Mouse (Mus musculus) naive thymus-derived CD4-positive, alpha-beta T cell, adult 5 months (primary cell): ENCODE results near the gene Ugt1a6b. TPM values are rescaled to one million over a fixed set of nuclear protein-coding genes. Genes with fewer than 3 reads are reported as not detected.

Experiments
- polyA plus RNA-seq: library from polyadenylated mRNA; unstranded; fragments of 100-300 nt; shearing (Covaris generic); gene quantifications from one replicate; pipeline ENCODE4 v1.2.1, GENCODE M21; 2017

Ugt1a6b gene
- polyA plus RNA-seq, result not detected

DNA sequence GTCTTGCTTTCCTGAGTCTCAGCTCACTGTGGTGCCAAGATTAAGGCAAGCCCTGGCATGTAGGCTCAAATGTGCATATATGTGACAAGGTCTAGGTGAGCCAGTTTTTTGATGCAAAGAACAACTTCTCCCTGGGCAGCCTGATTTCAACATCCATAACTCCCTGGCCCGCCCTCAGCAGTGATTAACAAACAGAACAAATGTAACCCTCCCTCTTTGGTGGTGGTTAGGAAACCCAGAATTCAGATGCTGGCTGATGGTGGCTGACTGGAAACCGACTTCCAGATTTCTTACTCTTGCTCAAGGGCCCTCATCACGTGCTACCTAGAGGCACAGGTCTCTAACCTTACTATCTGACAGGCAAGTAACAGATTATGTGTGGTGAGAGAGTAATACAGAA is at the start of gene Ugt1a6b:
Gene Ugt1a6b (plus strand): TSS at position 234 of the 400 bp plus-strand sequence.

DNA sequence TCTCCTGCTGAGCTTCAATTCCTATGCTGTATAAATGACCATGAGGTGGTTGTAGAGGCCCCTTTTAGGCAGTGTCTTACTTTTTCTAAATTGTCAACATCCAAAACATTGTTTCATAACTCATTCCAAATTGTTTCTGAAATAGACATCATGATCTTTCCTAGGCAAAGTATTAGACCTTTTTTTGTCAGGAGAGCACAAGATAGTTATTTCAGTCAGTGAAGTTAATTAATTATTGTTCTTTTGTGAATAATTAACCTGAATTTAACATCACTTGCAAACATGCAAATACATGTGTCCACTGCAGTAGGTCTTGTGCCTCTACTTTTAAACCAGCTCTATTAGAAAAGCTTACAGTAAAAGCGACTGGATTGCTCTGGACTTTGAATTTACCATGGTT is 48.0 kb upstream of the Ugt1a6b start, which contains the start of gene Ugt1a10:
Gene Ugt1a10 (plus strand): TSS at position 301 of the 400 bp plus-strand sequence.

DNA sequence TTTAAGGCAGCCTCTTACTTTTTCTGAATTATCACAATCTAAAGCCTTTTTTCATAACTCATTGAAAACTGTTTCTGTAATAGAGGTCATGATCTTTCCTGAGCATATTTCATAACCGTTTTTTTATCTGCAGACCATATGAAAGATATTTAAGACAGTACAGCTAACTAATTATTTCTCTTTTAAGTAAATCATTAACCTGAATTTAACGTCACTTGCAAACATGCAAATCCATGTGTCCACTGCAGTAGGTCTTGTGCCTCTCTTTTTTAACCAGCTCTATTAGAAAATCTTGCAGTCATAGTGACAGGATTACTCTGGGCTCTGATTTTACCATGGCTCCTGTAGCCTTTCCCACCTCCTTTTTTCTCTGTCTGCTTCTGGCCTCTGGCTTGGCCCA is 32.6 kb upstream of the Ugt1a6b start, which contains the start of gene Ugt1a9:
Gene Ugt1a9 (plus strand): TSS at position 306 of the 400 bp plus-strand sequence.

DNA sequence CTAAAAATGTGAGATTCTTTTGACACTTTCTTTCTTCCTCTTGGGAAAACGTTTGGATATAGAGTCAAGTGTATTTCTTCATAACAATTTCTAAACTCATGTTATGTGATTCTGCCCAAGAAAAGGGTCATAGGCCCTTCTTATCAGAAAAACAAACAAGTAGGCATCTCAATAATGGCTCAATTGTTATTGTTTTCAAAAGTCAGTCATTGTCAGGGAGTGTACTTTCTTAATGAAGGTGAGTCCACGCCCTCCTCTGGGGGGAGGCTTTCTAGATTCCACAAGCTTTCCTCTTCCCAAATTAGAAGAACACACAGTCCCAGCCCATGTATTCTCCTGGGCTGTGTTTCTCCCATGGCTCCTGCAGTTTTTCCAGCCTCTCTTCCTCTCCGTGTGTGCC is 15.5 kb upstream of the Ugt1a6b start, which contains the start of gene Ugt1a8:
Gene Ugt1a8 (plus strand): TSS at position 301 of the 400 bp plus-strand sequence.

DNA sequence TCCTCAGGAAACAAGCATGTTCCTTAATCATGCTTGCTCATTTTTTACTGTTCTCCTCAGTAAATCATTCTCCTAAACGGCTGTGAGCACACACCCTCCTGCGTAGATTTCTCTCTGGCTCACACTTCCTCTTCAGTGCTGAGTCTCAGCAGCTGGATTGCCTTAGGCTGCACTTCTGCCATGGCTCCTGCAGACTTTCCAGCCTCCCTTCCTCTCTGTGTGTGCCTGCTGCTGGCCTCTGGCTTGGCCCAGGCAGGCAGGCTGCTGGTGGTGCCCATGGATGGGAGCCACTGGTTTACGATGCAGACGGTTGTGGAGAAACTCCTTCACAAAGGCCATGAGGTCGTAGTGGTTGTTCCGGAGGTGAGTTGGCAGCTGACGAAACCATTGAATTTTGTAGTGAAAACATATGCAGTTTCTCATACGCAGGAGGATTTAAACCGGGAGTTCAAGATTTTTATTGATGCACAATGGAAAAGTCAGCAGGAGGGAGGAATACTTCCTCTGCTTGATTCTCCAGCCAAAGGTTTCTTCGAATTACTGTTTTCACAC is 8.0 kb upstream of the Ugt1a6b start, which contains the start of gene Ugt1a7c:
Gene Ugt1a7c (plus strand): TSS at position 122 of the 552 bp plus-strand sequence.

DNA sequence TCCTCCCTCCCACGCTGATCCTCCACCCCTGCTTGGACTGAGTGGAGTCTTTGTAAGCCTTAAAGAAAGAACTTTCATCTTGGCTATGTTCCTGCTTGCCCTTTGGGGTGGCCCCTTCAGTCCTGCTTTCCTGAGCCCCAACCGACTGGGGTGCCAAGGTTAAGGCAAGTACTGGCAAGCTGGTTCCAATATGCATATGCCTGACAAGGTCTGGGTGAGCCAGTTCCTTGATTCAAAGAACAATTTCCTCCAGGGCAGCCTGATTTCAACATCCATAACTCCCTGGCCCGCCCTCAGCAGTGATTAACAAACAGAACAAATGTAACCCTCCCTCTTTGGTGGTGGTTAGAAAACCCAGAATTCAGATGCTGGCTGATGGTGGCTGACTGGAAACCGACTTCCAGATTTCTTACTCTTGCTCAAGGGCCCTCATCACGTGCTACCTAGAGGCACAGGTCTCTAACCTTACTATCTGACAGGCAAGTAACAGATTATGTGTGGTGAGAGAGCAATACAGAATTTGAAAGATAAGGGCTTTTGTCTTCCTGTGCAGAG is 31.5 kb downstream of the Ugt1a6b start, which contains the start of gene Ugt1a6a:
Gene Ugt1a6a (plus strand): TSS at position 353 of the 555 bp plus-strand sequence.

DNA sequence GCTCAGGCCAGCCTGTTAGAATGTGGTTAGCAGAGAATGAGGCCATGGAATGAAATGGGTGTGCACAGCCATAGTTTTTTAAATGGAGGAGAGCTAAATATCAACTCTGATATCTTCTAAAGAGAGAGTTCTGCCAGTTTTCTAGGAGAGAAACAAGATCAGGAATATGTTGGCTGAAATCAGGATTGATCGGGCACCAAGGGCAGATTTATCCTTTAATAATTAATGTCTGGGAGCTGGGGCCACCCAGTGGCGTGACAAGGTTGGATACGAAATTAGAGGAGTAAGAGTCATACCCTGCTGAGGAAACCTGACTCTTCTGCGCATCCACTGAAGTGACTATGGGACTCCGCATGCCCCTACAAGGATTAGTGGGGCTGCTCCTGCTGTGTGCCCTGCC is 62.7 kb downstream of the Ugt1a6b start, which contains the start of gene Ugt1a5:
Gene Ugt1a5 (plus strand): TSS at position 302 of the 400 bp plus-strand sequence.

DNA sequence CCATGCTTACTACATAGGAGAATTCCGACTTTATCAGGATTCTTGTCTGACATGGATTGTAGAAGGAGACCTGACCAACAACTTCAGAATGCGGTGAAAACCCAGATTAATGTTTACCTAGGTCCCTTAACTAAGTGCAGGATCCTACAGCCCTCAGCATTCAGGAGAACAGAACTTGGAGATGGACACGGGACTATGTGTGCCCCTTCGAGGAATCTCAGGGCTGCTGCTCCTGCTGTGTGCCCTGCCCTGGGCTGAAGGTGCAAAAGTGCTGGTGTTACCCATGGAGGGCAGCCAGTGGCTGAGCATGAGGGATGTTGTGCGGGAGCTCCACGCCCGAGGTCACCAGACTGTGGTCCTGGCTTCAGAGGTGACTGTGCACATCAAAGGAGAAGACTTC is 97.4 kb downstream of the Ugt1a6b start, which contains the start of gene Ugt1a2:
Gene Ugt1a2 (plus strand): TSS at position 146 of the 400 bp plus-strand sequence.

DNA sequence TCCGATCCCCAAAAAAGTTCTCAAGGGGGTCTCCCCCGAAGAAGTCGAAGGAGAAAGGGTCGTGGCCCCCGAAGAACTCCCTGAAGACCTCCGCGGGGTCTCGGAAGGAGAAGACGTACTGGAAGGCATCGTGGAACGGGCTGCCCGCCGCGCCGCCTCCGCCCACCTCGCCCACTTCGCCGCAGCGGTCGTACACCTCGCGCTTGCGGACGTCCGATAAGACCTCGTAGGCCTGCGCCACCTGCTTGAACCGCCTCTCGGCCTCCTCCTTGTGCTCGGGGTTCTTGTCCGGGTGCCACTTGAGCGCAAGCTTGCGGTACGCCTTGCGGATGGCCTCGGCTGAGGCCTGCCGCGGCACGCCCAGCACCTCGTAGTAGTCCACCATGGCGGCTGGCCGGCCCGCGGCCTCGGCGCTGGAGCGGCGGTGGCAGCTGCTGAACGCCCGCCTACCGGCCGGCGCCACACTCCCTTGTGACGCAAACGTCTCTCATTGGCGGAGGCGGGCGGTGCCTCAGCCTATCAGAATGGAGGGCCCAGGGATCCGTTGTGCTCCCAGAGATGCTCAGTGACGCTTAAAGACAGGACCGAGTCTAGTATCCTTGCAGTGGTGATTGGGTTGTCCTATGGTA is 102.4 kb downstream of the Ugt1a6b start, which contains the start of gene Dnajb3:
Gene Dnajb3 (minus strand): TSS at position 489 of the 629 bp plus-strand sequence.

DNA sequence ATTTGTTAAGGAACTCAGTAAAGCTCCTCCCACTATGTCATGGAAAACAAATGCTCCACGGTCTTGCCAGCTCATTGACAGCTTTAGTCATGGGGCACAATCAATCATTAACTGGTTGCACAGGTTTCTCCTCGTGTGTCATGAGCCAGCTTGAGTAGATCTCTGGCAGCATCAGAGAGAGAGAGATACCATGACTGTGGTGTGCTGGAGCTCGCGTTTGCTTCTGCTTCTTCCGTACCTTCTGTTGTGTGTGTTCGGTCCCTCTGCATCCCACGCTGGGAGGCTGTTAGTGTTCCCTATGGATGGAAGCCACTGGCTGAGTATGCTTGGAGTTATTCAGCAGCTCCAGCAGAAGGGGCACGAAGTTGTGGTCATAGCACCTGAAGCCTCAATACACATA is 108.8 kb downstream of the Ugt1a6b start, which contains the start of gene Ugt1a1:
Gene Ugt1a1 (plus strand): TSS at position 148 of the 400 bp plus-strand sequence.

DNA sequence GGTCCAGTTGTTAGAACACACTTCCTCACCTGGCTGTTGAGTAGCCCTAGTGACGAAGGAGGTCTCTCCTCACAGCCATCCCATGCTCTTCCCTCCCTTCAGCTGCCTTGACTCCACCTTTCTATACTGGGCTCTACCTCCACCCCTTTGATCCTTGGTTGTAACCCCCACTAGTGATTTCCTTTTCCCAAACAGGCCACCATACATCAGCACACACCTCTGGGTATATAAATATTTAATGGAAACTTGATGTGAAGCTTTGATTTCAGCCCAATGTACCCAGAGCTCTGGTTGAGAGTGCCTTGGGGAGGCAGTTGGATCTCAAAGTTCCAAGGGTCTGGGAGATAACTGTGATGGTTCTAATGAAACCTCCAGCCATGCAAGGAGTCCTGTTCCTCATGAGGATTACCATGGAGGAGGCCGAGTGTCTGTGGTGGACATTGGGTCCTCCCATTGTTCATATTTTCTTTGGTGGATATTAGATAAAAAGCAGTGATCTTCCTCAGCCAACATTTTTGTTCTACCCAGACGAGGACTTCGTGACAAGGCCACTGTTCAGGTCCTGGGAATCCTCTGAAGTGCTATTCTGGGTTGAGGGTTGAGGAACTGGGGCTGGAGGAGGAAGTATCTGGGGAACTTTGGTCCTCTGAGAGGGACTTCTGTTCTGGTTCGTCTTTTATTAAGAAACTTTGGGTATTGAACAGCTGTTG is 123.8 kb downstream of the Ugt1a6b start, which contains the start of gene Mroh2a:
Gene Mroh2a (plus strand): TSS at position 317 of the 710 bp plus-strand sequence.

Other genes with a start within 250 kb of the Ugt1a6b start
- 220 TPM for gene Dgkd, start 250.0 kb upstream of the Ugt1a6b start, polyA plus RNA-seq
- gene Usp40, start 94.7 kb upstream of the Ugt1a6b start, polyA plus RNA-seq, result 15.1 TPM
- not detected for gene Ugt1a10, start 47.9 kb upstream of the Ugt1a6b start, polyA plus RNA-seq
- gene Ugt1a9, start 32.5 kb upstream of the Ugt1a6b start, polyA plus RNA-seq, result 0.22 TPM
- not detected for gene Ugt1a8, start 15.4 kb upstream of the Ugt1a6b start, polyA plus RNA-seq
- gene Ugt1a7c, start 8.2 kb upstream of the Ugt1a6b start, polyA plus RNA-seq, result not detected
- 0.26 TPM for gene Ugt1a6a, start 31.6 kb downstream of the Ugt1a6b start, polyA plus RNA-seq
- not detected for gene Ugt1a5, start 62.8 kb downstream of the Ugt1a6b start, polyA plus RNA-seq
- gene Ugt1a2, start 97.3 kb downstream of the Ugt1a6b start, polyA plus RNA-seq, result not detected
- not detected for gene Dnajb3, start 102.5 kb downstream of the Ugt1a6b start, polyA plus RNA-seq
- not detected for gene Ugt1a1, start 108.7 kb downstream of the Ugt1a6b start, polyA plus RNA-seq
- 0.66 TPM for gene Mroh2a, start 123.7 kb downstream of the Ugt1a6b start, polyA plus RNA-seq
- 104 TPM for gene Hjurp, start 174.4 kb downstream of the Ugt1a6b start, polyA plus RNA-seq
- not detected for gene Trpm8, start 174.4 kb downstream of the Ugt1a6b start, polyA plus RNA-seq